In the genomic region with DNA sequence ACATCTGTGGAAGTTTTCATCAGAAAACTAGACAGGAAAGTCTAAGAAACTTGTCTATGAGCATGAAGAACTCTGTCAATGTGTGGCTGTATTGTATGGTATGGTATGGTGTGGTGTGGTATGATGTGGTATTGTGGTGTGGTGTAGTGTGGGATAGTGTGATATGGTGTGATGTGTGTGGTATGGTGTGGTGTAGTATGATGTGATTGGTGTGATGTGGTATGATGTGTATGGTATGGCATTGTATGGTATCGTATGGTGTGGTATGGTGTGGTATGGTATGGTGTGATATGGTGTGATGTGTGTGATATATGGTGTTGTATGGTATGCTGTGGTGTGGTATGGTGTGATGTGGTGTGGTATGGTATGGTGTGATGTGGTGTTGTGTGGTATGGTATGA, we compare ENCODE assay signal across 15 mouse cellular contexts. TPM values are rescaled to one million over a fixed set of nuclear protein-coding genes. Genes with fewer than 3 reads are reported as not detected.
DNase-seq lines count a peak whose midpoint lies in the region; ATAC-seq and TF ChIP-seq lines count a peak whose summit lies in the region.
"Had no signal": no experiment of that assay in that cellular context is flagged by ENCODE, and none has a peak within 500 bp of the region (broad histone marks: within the 10 kb centered on the region; RNA-seq: fewer than 3 reads in every experiment).

No protein-coding gene starts in this region.

- H3K36me3 ChIP-seq in heart, embryonic 12.5 days: no peaks in the 10 kb centered on the region
- H3K36me3 ChIP-seq in limb, embryonic 12.5 days: no peaks in the 10 kb centered on the region
- no peaks in the 10 kb centered on the region for H3K36me3 ChIP-seq in limb, embryonic 10.5 days
- no peaks in the 10 kb centered on the region for H3K36me3 ChIP-seq in stomach, embryonic 14.5 days (ENCODE audit: control insufficient read depth, insufficient read depth, low read length)
- H3K36me3 ChIP-seq in stomach, postnatal 0 days (ENCODE audit: control insufficient read depth, insufficient read depth, low read length): no peaks in the 10 kb centered on the region
- H3K36me3 ChIP-seq: embryonic facial prominence, embryonic 15.5 days; liver, embryonic 15.5 days had no signal

- intact Hi-C loops in heart, postnatal 36 days (cut with DNase I): no loop called here
- intact Hi-C loops in left cerebral cortex, adult 2 months (cut with DNase I): no loop called here

- H3K9me3 ChIP-seq in heart, embryonic 12.5 days (replicated peaks): no peaks in the 10 kb centered on the region
- no peaks in the 10 kb centered on the region for H3K9me3 ChIP-seq in limb, embryonic 12.5 days
- H3K9me3 ChIP-seq in limb, embryonic 10.5 days (replicated peaks): no peaks in the 10 kb centered on the region
- H3K9me3 ChIP-seq in stomach, embryonic 14.5 days (ENCODE audit: control insufficient read depth, low read depth, low read length): no peaks in the 10 kb centered on the region
- H3K9me3 ChIP-seq in stomach, postnatal 0 days (ENCODE audit: control insufficient read depth, low read length): no peaks in the 10 kb centered on the region
- H3K9me3 ChIP-seq: embryonic facial prominence, embryonic 15.5 days; liver, embryonic 15.5 days had no signal

- peak; percentile 53; the same call in 1 of the 2 replicates for ATAC-seq in heart, embryonic 12.5 days (ENCODE audit: insufficient number of reproducible peaks, low FRiP score)
- peak; percentile 37; the same call in 1 of the 2 replicates for ATAC-seq in limb, embryonic 12.5 days (ENCODE audit: insufficient number of reproducible peaks, insufficient read depth, low FRiP score, low TSS enrichment, low read depth)
- ATAC-seq in stomach, embryonic 14.5 days (ENCODE audit: insufficient number of reproducible peaks, insufficient read depth, low FRiP score, low read depth): 0 out of 2 replicates have a peak, but pooled peaks have one; percentile 37
- ATAC-seq in stomach, postnatal 0 days (ENCODE audit: low FRiP score, low TSS enrichment): no peak

- 0 out of 2 replicates have a peak, but pooled peaks cover 3% of the 10 kb centered on the region for H3K27me3 ChIP-seq in heart, embryonic 12.5 days (replicated peaks)
- no peaks in the 10 kb centered on the region for H3K27me3 ChIP-seq in limb, embryonic 12.5 days
- H3K27me3 ChIP-seq in limb, embryonic 10.5 days (ENCODE audit: low read depth, poor library complexity, severe bottlenecking): no peaks in the 10 kb centered on the region
- no peaks in the 10 kb centered on the region for H3K27me3 ChIP-seq in stomach, embryonic 14.5 days (ENCODE audit: control insufficient read depth, insufficient read depth, low read length)
- no peaks in the 10 kb centered on the region for H3K27me3 ChIP-seq in stomach, postnatal 0 days (ENCODE audit: control insufficient read depth, insufficient read depth, low read length)
- H3K27me3 ChIP-seq: embryonic facial prominence, embryonic 15.5 days; liver, embryonic 15.5 days had no signal

- peaks cover 25% of the 10 kb centered on the region for H3K4me1 ChIP-seq in heart, embryonic 12.5 days (replicated peaks)
- H3K4me1 ChIP-seq in limb, embryonic 12.5 days (replicated peaks): peaks cover 23% of the 10 kb centered on the region
- H3K4me1 ChIP-seq in limb, embryonic 10.5 days: peaks cover 3% of the 10 kb centered on the region; the same call in 1 of the 2 replicates
- H3K4me1 ChIP-seq in stomach, embryonic 14.5 days (ENCODE audit: control insufficient read depth, insufficient read depth, low read length): peaks cover 3% of the 10 kb centered on the region; the same call in 1 of the 2 replicates
- H3K4me1 ChIP-seq in stomach, postnatal 0 days (replicated peaks; ENCODE audit: control insufficient read depth, insufficient read depth): peaks cover 3% of the 10 kb centered on the region

- H3K9ac ChIP-seq in heart, embryonic 12.5 days: no peak overlapping the region
- H3K9ac ChIP-seq in limb, embryonic 12.5 days (replicated peaks): no peak overlapping the region
- no peak overlapping the region for H3K9ac ChIP-seq in stomach, embryonic 14.5 days (replicated peaks; ENCODE audit: low read depth, low read length)
- H3K9ac ChIP-seq in stomach, postnatal 0 days (ENCODE audit: low read length): no peak overlapping the region
- H3K9ac ChIP-seq: embryonic facial prominence, embryonic 15.5 days; liver, embryonic 15.5 days had no signal

- DNase-seq in heart, postnatal 36 days: no peak
- no peak for DNase-seq in limb, embryonic 10.5 days (ENCODE audit: low spot score)
- no peak for DNase-seq in stomach, postnatal 0 days (ENCODE audit: low spot score)
- no peak for DNase-seq in left cerebral cortex, adult 2 months (ENCODE audit: extremely low spot score in 1 of 2, low spot score in 2 of 2)
- DNase-seq: cerebellum, adult 11 months; cerebellum, postnatal 36 days; heart, adult 18-20 months; kidney, adult 9 months; layer of hippocampus, postnatal 36 days; right cerebral cortex, postnatal 14 days had no signal

- no peak for TF ChIP-seq CTCF in stomach, postnatal 0 days (IDR thresholded peaks at IDR 0.05; ENCODE audit: low read depth)
- no peak for TF ChIP-seq CTCF in left cerebral cortex, adult 2 months (IDR thresholded peaks at IDR 0.05)

- H3K4me3 ChIP-seq in heart, embryonic 12.5 days: no peak overlapping the region
- no peak overlapping the region for H3K4me3 ChIP-seq in limb, embryonic 12.5 days (replicated peaks)
- H3K4me3 ChIP-seq in limb, embryonic 10.5 days: no peak overlapping the region
- H3K4me3 ChIP-seq in stomach, embryonic 14.5 days (ENCODE audit: low read depth, low read length): no peak overlapping the region
- no peak overlapping the region for H3K4me3 ChIP-seq in stomach, postnatal 0 days (ENCODE audit: low read depth, low read length)
- H3K4me3 ChIP-seq in left cerebral cortex, adult 2 months: no peak overlapping the region
- H3K4me3 ChIP-seq: embryonic facial prominence, embryonic 15.5 days; liver, embryonic 15.5 days had no signal

- H3K27ac ChIP-seq in heart, embryonic 12.5 days (ENCODE audit: poor library complexity, severe bottlenecking): no peak overlapping the region
- no peak overlapping the region for H3K27ac ChIP-seq in limb, embryonic 12.5 days
- H3K27ac ChIP-seq in limb, embryonic 10.5 days: no peak overlapping the region
- no peak overlapping the region for H3K27ac ChIP-seq in stomach, embryonic 14.5 days (ENCODE audit: low read length)
- no peak overlapping the region for H3K27ac ChIP-seq in stomach, postnatal 0 days (replicated peaks)
- H3K27ac ChIP-seq in left cerebral cortex, adult 2 months: no peak overlapping the region
- H3K27ac ChIP-seq: embryonic facial prominence, embryonic 15.5 days; liver, embryonic 15.5 days had no signal

- H3K4me2 ChIP-seq in heart, embryonic 12.5 days: no peak overlapping the region
- no peak overlapping the region for H3K4me2 ChIP-seq in limb, embryonic 12.5 days
- no peak overlapping the region for H3K4me2 ChIP-seq in stomach, embryonic 14.5 days (replicated peaks; ENCODE audit: low read depth, low read length)
- no peak overlapping the region for H3K4me2 ChIP-seq in stomach, postnatal 0 days (replicated peaks; ENCODE audit: low read depth)
- H3K4me2 ChIP-seq: embryonic facial prominence, embryonic 15.5 days; liver, embryonic 15.5 days had no signal

- 96% methylated on average over 1 of the region's 1 CpGs for WGBS in heart, embryonic 12.5 days
- 98% methylated on average over 1 of the region's 1 CpGs for WGBS in limb, embryonic 12.5 days
- 98% methylated on average over 1 of the region's 1 CpGs for WGBS in limb, embryonic 10.5 days
- 93% methylated on average over 1 of the region's 1 CpGs for WGBS in stomach, embryonic 14.5 days
- WGBS in stomach, postnatal 0 days: 100% methylated on average over 1 of the region's 1 CpGs

- no peak for TF ChIP-seq EP300 in stomach, postnatal 0 days (optimal IDR thresholded peaks at IDR 0.05)

RNA-seq across cellular contexts. Expression of gene Sh3rf1, which starts 43.4 kb away (rescaled TPM):
- polyA plus RNA-seq in heart, embryonic 12.5 days (2016; fragmentation: Nextera tagmentation; extraction: Ambion mirVana): 6.5 and 7.5 TPM in 2 replicates
- 1 to 10 TPM; 5.7 to 6.5 TPM for total RNA-seq in heart, postnatal 36 days (2021)
- 9.1 and 10.7 TPM in 2 replicates for polyA plus RNA-seq in limb, embryonic 12.5 days (2016; fragmentation: Nextera tagmentation; extraction: Ambion mirVana)
- polyA plus RNA-seq in limb, embryonic 10.5 days (2016; fragmentation: Nextera tagmentation; extraction: Ambion mirVana): 7.7 and 7.8 TPM in 2 replicates
- 14.5 and 15.5 TPM in 2 replicates for polyA plus RNA-seq in stomach, embryonic 14.5 days (2014; fragmentation: Nextera tagmentation; extraction: Ambion mirVana)
- polyA plus RNA-seq in stomach, postnatal 0 days (2015; fragmentation: Nextera tagmentation; extraction: Ambion mirVana): 4.8 and 5.0 TPM in 2 replicates
- total RNA-seq in left cerebral cortex, adult 2 months (2021): 10 to 100 TPM; 37.5 to 40.7 TPM
